Mouse (Mus musculus) G1E (cell line): ENCODE data around the gene Tmem131l. TPM values are rescaled to one million over a fixed set of nuclear protein-coding genes. Genes with fewer than 3 reads are reported as not detected.

Experiments
- ATAC-seq: 2 replicates; pipeline ENCODE4 v1.8.0; 2016; ENCODE audit warnings: mild to moderate bottlenecking; ENCODE audit not compliant: insufficient number of reproducible peaks, poor library complexity, low FRiP score, severe bottlenecking; ENCODE audit errors: extremely low read depth
- DNase-seq: peaks from one replicate; pipeline ENCODE4 v3.0.0; 2012; ENCODE audit warnings: low spot score
- H3K27me3 ChIP-seq: 2 replicates; pipeline ENCODE4 v1.6.1; 2012; ENCODE audit warnings: mild to moderate bottlenecking, low read length, inconsistent platforms; ENCODE audit not compliant: insufficient read depth
- H3K36me3 ChIP-seq: replicated peaks from 2 replicates; pipeline ENCODE3; 2012; ENCODE audit warnings: mild to moderate bottlenecking, inconsistent platforms
- H3K4me1 ChIP-seq: 2 replicates; pipeline ENCODE4 v1.6.1; 2012; ENCODE audit warnings: low read depth, low read length, inconsistent platforms, mixed read lengths; ENCODE audit not compliant: insufficient read depth
- H3K4me3 ChIP-seq: 2 replicates; pipeline ENCODE4 v1.5.1; 2012; ENCODE audit warnings: low read depth, mild to moderate bottlenecking, inconsistent platforms, low read length, moderate library complexity, mixed read lengths
- H3K9me3 ChIP-seq: replicated peaks from 2 replicates; pipeline ENCODE4 v1.6.1; 2012; ENCODE audit warnings: inconsistent platforms
- CTCF ChIP-seq: IDR thresholded peaks from 2 replicates; pipeline ENCODE4 v1.5.1; 2012; ENCODE audit warnings: low read depth, low read length, inconsistent platforms, mixed read lengths
- GATA1 ChIP-seq: IDR thresholded peaks from 2 replicates; pipeline ENCODE4 v1.6.1; 2012; ENCODE audit warnings: borderline replicate concordance, low read length, inconsistent platforms, mixed read lengths
- GATA2 ChIP-seq: IDR thresholded peaks from 2 replicates; pipeline ENCODE4 v1.6.1; 2012; ENCODE audit warnings: low read depth, low read length, inconsistent platforms, borderline replicate concordance
- POLR2AphosphoS5 ChIP-seq: IDR thresholded peaks from 2 replicates; pipeline ENCODE4 v1.6.1; 2012; ENCODE audit warnings: low read depth, low read length, inconsistent platforms; ENCODE audit not compliant: insufficient replicate concordance
- TAL1 ChIP-seq: conservative IDR thresholded peaks from 2 replicates; pipeline ENCODE4 v1.6.1; 2012; ENCODE audit warnings: low read depth, low read length, inconsistent platforms, mixed read lengths
- polyA plus RNA-seq: library from polyadenylated mRNA; stranded (reverse); fragments of >175 nt; gene quantifications from 2 replicates; pipeline ENCODE4 v1.2.3, GENCODE M21; 2012
- total RNA-seq, 2 experiments: library from RNA; stranded (forward) in 1 of 2; stranded (reverse) in 1 of 2; fragments of 200-1000 nt in 1 of 2; fragments of >200 nt in 1 of 2; fragmentation: Nextera tagmentation in 1 of 2; gene quantifications; 2 replicates each; pipeline ENCODE4 v1.2.3; 2014 to 2017

Gene Tmem131l
- total and polyA plus RNA-seq, 3 experiments: 35.0 to 97.1 (median 43.4) TPM

DNA sequence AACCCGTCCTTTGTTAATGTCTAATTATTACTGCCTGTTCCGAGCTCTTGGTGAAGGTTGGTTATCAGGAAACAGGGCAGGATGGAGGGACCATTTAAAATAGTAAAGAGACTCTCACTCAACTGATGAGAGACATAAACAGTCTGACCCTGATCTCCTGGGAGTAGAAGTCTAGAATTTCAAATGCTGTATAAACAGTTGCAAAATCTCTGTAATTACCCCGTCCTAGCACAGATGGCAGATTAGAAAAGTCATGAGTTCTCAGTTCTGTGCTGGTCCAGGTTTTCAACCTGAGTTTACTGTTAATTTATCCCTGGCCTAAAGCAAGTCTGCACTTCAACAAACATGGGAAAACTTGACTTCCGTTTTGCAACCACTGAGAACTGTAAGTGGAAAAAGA is 20.2 kb upstream of the Tmem131l start:
- Histone ChIP-seq H3K4me3 (no peak overlapping the region), H3K9me3 (0 out of 2 replicates have a peak, but pooled peaks cover 4% of the 10 kb centered on the region), H3K27me3 (peaks cover 20% of the 10 kb centered on the region), H3K36me3 (no peaks in the 10 kb centered on the region), H3K4me1 (no peaks in the 10 kb centered on the region)
- DNase-seq (no peak), ATAC-seq (no peak)
- no peak for TF ChIP-seq CTCF
- TF ChIP-seq GATA1: no peak
- no peak for TF ChIP-seq GATA2
- TF ChIP-seq TAL1: no peak

DNA sequence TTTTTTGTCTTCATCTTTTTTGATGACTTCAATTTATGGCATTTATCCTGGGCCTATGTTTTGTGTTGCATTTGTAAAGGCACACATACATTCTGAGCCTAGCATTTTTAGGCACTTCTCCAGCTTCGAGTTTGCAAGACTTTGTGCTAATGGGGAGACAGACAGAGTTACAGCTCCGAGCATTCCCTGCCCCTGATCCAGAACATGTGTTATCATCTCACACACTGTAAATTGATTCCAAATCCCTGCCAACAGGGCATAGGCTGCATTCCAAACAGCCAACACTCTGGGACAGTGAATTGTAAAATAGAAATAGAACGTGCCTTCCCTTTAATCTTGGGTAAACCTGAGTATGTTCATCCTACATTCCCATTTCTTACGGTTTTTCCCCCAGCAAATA is 19.7 kb upstream of the Tmem131l start:
- 0 out of 2 replicates have a peak, but pooled peaks cover 4% of the 10 kb centered on the region for H3K9me3 ChIP-seq
- H3K4me1 ChIP-seq: no peaks in the 10 kb centered on the region
- H3K27me3 ChIP-seq: peaks cover 20% of the 10 kb centered on the region
- no peak for ATAC-seq
- TF ChIP-seq GATA1: no peak
- no peak for TF ChIP-seq TAL1
- TF ChIP-seq GATA2: no peak
- TF ChIP-seq CTCF: no peak
- TF ChIP-seq POLR2AphosphoS5: no peak
- no peak for DNase-seq
- no peak overlapping the region for H3K4me3 ChIP-seq
- no peaks in the 10 kb centered on the region for H3K36me3 ChIP-seq

DNA sequence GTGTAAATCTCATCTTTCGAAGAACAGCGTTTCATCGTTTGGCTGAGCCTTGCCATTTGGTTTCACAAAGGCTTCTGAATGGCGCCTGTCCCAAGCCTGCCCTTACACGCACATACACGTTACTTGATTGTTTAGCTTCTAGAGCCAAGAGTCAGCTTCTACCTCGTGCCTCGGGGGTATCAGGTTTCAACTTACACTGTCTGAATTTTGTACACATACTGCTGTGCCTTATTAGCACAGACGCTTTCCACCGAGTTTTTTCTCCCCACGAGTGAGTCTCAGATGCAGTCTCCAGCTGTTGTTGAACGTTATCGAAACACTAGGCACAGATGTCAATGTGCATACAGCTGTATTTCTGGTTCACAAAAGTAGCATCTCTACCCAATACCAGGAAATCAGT is 19.3 kb upstream of the Tmem131l start:
- peaks cover 20% of the 10 kb centered on the region for H3K27me3 ChIP-seq
- DNase-seq (no peak), ATAC-seq (no peak)
- 0 out of 2 replicates have a peak, but pooled peaks cover 4% of the 10 kb centered on the region for H3K9me3 ChIP-seq
- TF ChIP-seq POLR2AphosphoS5: no peak
- no peak for TF ChIP-seq CTCF
- TF ChIP-seq TAL1: no peak
- no peak for TF ChIP-seq GATA1
- no peak for TF ChIP-seq GATA2
- H3K4me3 ChIP-seq: no peak overlapping the region
- no peaks in the 10 kb centered on the region for H3K4me1 ChIP-seq
- no peaks in the 10 kb centered on the region for H3K36me3 ChIP-seq

- DNase-seq (no peak), ATAC-seq (no peak)
- H3K4me3 ChIP-seq: no peak overlapping the region
- H3K9me3 ChIP-seq: no peaks in the 10 kb centered on the region
- peaks cover 3% of the 10 kb centered on the region for H3K36me3 ChIP-seq
- no peak for TF ChIP-seq GATA1
- no peak for TF ChIP-seq GATA2
- TF ChIP-seq TAL1: no peak
- TF ChIP-seq POLR2AphosphoS5: no peak
- no peak for TF ChIP-seq CTCF
- peaks cover 6% of the 10 kb centered on the region; the same call in 1 of the 2 replicates for H3K27me3 ChIP-seq
- H3K4me1 ChIP-seq: peaks cover 7% of the 10 kb centered on the region
Observed at GRCm38 (mm10) chr3:84048729-84049175, 8.8 kb upstream of the Tmem131l start.

- DNase-seq (no peak), ATAC-seq (no peak)
- Histone ChIP-seq H3K36me3 (peaks cover 3% of the 10 kb centered on the region), H3K4me1 (peaks cover 19% of the 10 kb centered on the region), H3K27me3 (peaks cover 3% of the 10 kb centered on the region; the same call in 1 of the 2 replicates), H3K4me3 (no peak overlapping the region), H3K9me3 (no peaks in the 10 kb centered on the region)
- TF ChIP-seq CTCF (no peak), GATA2 (no peak), POLR2AphosphoS5 (no peak), TAL1 (no peak), GATA1 (no peak)
Observed at GRCm38 (mm10) chr3:84046206-84046605, 6.2 kb upstream of the Tmem131l start.

DNA sequence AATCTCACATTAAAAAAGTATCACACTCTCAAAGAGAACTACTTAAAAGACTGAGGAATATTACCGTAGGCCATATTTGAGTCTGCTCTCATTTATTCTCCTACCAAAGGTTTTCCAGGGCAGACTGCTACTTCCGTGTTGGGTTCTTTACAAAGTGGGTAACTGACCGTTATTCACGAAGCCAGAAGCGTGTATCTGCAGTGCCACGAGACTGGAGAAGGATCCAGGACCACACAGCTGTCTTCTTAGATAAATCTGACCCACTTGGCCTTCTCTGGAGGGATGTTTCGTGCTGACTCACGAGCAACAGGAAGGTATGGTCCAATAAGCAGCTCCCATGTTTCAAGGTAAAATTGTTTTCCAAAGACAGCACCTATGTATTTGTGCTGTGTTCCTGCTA is 1.8 kb upstream of the Tmem131l start:
- Histone ChIP-seq H3K27me3 (no peaks in the 10 kb centered on the region), H3K4me1 (peaks cover 45% of the 10 kb centered on the region), H3K4me3 (peak overlapping the region; percentile 32; the same call in 1 of the 2 replicates), H3K9me3 (no peaks in the 10 kb centered on the region), H3K36me3 (peaks cover 14% of the 10 kb centered on the region)
- DNase-seq (peak; percentile 51), ATAC-seq (peak; percentile 74)
- TF ChIP-seq CTCF (no peak), GATA1 (no peak), TAL1 (peak; percentile 72)
